Mouse (Mus musculus) embryonic fibroblast, embryonic 13.5 days (primary cell): ENCODE results near the gene Pola1.

Experiments used
- CTCF ChIP-seq: IDR thresholded peaks from 2 replicates; pipeline ENCODE4 v1.5.1; 2011; ENCODE audit warnings: mild to moderate bottlenecking, control low read depth, low read length, moderate library complexity, borderline replicate concordance; ENCODE audit not compliant: insufficient read depth
- POLR2A ChIP-seq: IDR thresholded peaks from 2 replicates; pipeline ENCODE4 v1.6.1; 2011; ENCODE audit warnings: low read depth, mild to moderate bottlenecking, control low read depth, low read length, moderate library complexity

GRCm38 (mm10) chrX:93321336-93321735 lies 310.6 kb downstream of the Pola1 start:
- TF ChIP-seq CTCF (no peak), POLR2A (no peak)
